Mouse (Mus musculus): ENCODE measurements at regions not wholly inside any gene's neighbourhood (a gene's known extent, or its start where the extent isn't known, plus 50 kb on each side); places are given as distances from the start of the nearest gene placed in this dataset.

- no peaks in the 10 kb centered on the region for H3K9me3 ChIP-seq (replicated peaks; ENCODE audit: control insufficient read depth, low read length)
- H3K27me3 ChIP-seq (ENCODE audit: control insufficient read depth, insufficient read depth, low read length), result no peaks in the 10 kb centered on the region
- no peaks in the 10 kb centered on the region for H3K36me3 ChIP-seq (ENCODE audit: control insufficient read depth, insufficient read depth, low read length)
- no peak overlapping the region for H3K4me2 ChIP-seq (ENCODE audit: low read depth, low read length)
- no peak overlapping the region for H3K4me3 ChIP-seq (replicated peaks; ENCODE audit: low read length)
- ATAC-seq (ENCODE audit: insufficient read depth, low FRiP score), result no peak
- no peak overlapping the region for H3K27ac ChIP-seq (ENCODE audit: low read length)
- H3K9ac ChIP-seq (ENCODE audit: low read length), result no peak overlapping the region
- WGBS, result 32% methylated on average over 6 of the region's 6 CpGs
- H3K4me1 ChIP-seq (ENCODE audit: control insufficient read depth, insufficient read depth, low read length), result peaks cover 27% of the 10 kb centered on the region
These were observed 183.5 kb upstream of the Lrig3 start for GRCm38 (mm10) chr10:125782486-125782885.

- Histone ChIP-seq H3K4me2 (ENCODE audit: low read depth, low read length) (no peak overlapping the region), H3K9me3 (replicated peaks; ENCODE audit: control insufficient read depth, low read length) (peaks cover 2% of the 10 kb centered on the region; the same call in 1 of the 2 replicates), H3K9ac (ENCODE audit: low read length) (no peak overlapping the region), H3K4me1 (ENCODE audit: control insufficient read depth, insufficient read depth, low read length) (peaks cover 32% of the 10 kb centered on the region), H3K27me3 (ENCODE audit: control insufficient read depth, insufficient read depth, low read length) (no peaks in the 10 kb centered on the region), H3K36me3 (ENCODE audit: control insufficient read depth, insufficient read depth, low read length) (no peaks in the 10 kb centered on the region), H3K27ac (ENCODE audit: low read length) (peak overlapping the region; percentile 90; the same call in 1 of the 2 replicates), H3K4me3 (replicated peaks; ENCODE audit: low read length) (no peak overlapping the region)
- 8% methylated on average over 2 of the region's 2 CpGs for WGBS
- ATAC-seq (ENCODE audit: insufficient read depth, low FRiP score), result peak; percentile 67; the same call in 1 of the 2 replicates
These were observed 181.1 kb upstream of the Lrig3 start for GRCm38 (mm10) chr10:125784896-125785295.

- Histone ChIP-seq H3K4me2 (ENCODE audit: low read depth, low read length) (peak overlapping the region; percentile 64), H3K36me3 (ENCODE audit: control insufficient read depth, insufficient read depth, low read length) (no peaks in the 10 kb centered on the region), H3K9me3 (replicated peaks; ENCODE audit: control insufficient read depth, low read length) (peaks cover 2% of the 10 kb centered on the region; the same call in 1 of the 2 replicates), H3K27me3 (ENCODE audit: control insufficient read depth, insufficient read depth, low read length) (no peaks in the 10 kb centered on the region), H3K27ac (ENCODE audit: low read length) (peak overlapping the region; percentile 90), H3K9ac (ENCODE audit: low read length) (peak overlapping the region; percentile 58), H3K4me3 (replicated peaks; ENCODE audit: low read length) (peak overlapping the region; percentile 38; the same call in 1 of the 2 replicates), H3K4me1 (ENCODE audit: control insufficient read depth, insufficient read depth, low read length) (peaks cover 32% of the 10 kb centered on the region)
- ATAC-seq (ENCODE audit: insufficient read depth, low FRiP score), result peak; percentile 42
- 16% methylated on average over 16 of the region's 16 CpGs for WGBS
These were observed 180.3 kb upstream of the Lrig3 start for GRCm38 (mm10) chr10:125785448-125786196.

- H3K9me3 ChIP-seq (replicated peaks; ENCODE audit: control insufficient read depth, low read length), result peaks cover 2% of the 10 kb centered on the region; the same call in 1 of the 2 replicates
- no peaks in the 10 kb centered on the region for H3K36me3 ChIP-seq (ENCODE audit: control insufficient read depth, insufficient read depth, low read length)
- H3K27ac ChIP-seq (ENCODE audit: low read length), result peak overlapping the region; percentile 90
- H3K4me2 ChIP-seq (ENCODE audit: low read depth, low read length), result peak overlapping the region; percentile 64
- H3K4me1 ChIP-seq (ENCODE audit: control insufficient read depth, insufficient read depth, low read length), result peaks cover 32% of the 10 kb centered on the region
- ATAC-seq (ENCODE audit: insufficient read depth, low FRiP score), result peak; percentile 35; the same call in 1 of the 2 replicates
- WGBS, result 9% methylated on average over 10 of the region's 10 CpGs
- peak overlapping the region; percentile 69 for H3K9ac ChIP-seq (ENCODE audit: low read length)
- no peaks in the 10 kb centered on the region for H3K27me3 ChIP-seq (ENCODE audit: control insufficient read depth, insufficient read depth, low read length)
- H3K4me3 ChIP-seq (replicated peaks; ENCODE audit: low read length), result peak overlapping the region; percentile 38
These were observed 179.6 kb upstream of the Lrig3 start for GRCm38 (mm10) chr10:125786197-125786879.

- peak overlapping the region; percentile 64 for H3K4me2 ChIP-seq (ENCODE audit: low read depth, low read length)
- peak overlapping the region; percentile 69 for H3K9ac ChIP-seq (ENCODE audit: low read length)
- no peaks in the 10 kb centered on the region for H3K36me3 ChIP-seq (ENCODE audit: control insufficient read depth, insufficient read depth, low read length)
- H3K27ac ChIP-seq (ENCODE audit: low read length), result peak overlapping the region; percentile 90
- peaks cover 2% of the 10 kb centered on the region; the same call in 1 of the 2 replicates for H3K9me3 ChIP-seq (replicated peaks; ENCODE audit: control insufficient read depth, low read length)
- H3K4me3 ChIP-seq (replicated peaks; ENCODE audit: low read length), result peak overlapping the region; percentile 38
- ATAC-seq (ENCODE audit: insufficient read depth, low FRiP score), result peak; percentile 76
- peaks cover 32% of the 10 kb centered on the region for H3K4me1 ChIP-seq (ENCODE audit: control insufficient read depth, insufficient read depth, low read length)
- 3% methylated on average over 17 of the region's 17 CpGs for WGBS
- no peaks in the 10 kb centered on the region for H3K27me3 ChIP-seq (ENCODE audit: control insufficient read depth, insufficient read depth, low read length)
These were observed 179.1 kb upstream of the Lrig3 start for GRCm38 (mm10) chr10:125786880-125787337.

GRCm38 (mm10) chr10:125787441-125788060 lies 178.4 kb upstream of the Lrig3 start:
- no peak for ATAC-seq (ENCODE audit: insufficient read depth, low FRiP score)
- Histone ChIP-seq H3K9ac (ENCODE audit: low read length) (peak overlapping the region; percentile 69), H3K27ac (ENCODE audit: low read length) (peak overlapping the region; percentile 90), H3K9me3 (replicated peaks; ENCODE audit: control insufficient read depth, low read length) (peaks cover 2% of the 10 kb centered on the region; the same call in 1 of the 2 replicates), H3K27me3 (ENCODE audit: control insufficient read depth, insufficient read depth, low read length) (no peaks in the 10 kb centered on the region), H3K36me3 (ENCODE audit: control insufficient read depth, insufficient read depth, low read length) (no peaks in the 10 kb centered on the region), H3K4me3 (replicated peaks; ENCODE audit: low read length) (peak overlapping the region; percentile 38), H3K4me1 (ENCODE audit: control insufficient read depth, insufficient read depth, low read length) (peaks cover 31% of the 10 kb centered on the region), H3K4me2 (ENCODE audit: low read depth, low read length) (peak overlapping the region; percentile 64)
- 18% methylated on average over 19 of the region's 19 CpGs for WGBS

GRCm38 (mm10) chr10:125788262-125788661 lies 177.7 kb upstream of the Lrig3 start:
- H3K9ac ChIP-seq (ENCODE audit: low read length), result no peak overlapping the region
- peaks cover 2% of the 10 kb centered on the region; the same call in 1 of the 2 replicates for H3K9me3 ChIP-seq (replicated peaks; ENCODE audit: control insufficient read depth, low read length)
- no peak for ATAC-seq (ENCODE audit: insufficient read depth, low FRiP score)
- WGBS, result 95% methylated on average over 2 of the region's 2 CpGs
- no peaks in the 10 kb centered on the region for H3K27me3 ChIP-seq (ENCODE audit: control insufficient read depth, insufficient read depth, low read length)
- H3K4me1 ChIP-seq (ENCODE audit: control insufficient read depth, insufficient read depth, low read length), result peaks cover 28% of the 10 kb centered on the region
- no peaks in the 10 kb centered on the region for H3K36me3 ChIP-seq (ENCODE audit: control insufficient read depth, insufficient read depth, low read length)
- H3K27ac ChIP-seq (ENCODE audit: low read length), result no peak overlapping the region
- no peak overlapping the region for H3K4me3 ChIP-seq (replicated peaks; ENCODE audit: low read length)
- no peak overlapping the region for H3K4me2 ChIP-seq (ENCODE audit: low read depth, low read length)

GRCm38 (mm10) chr10:125790924-125791323 lies 175.0 kb upstream of the Lrig3 start:
- H3K27ac ChIP-seq (ENCODE audit: low read length), result no peak overlapping the region
- H3K27me3 ChIP-seq (ENCODE audit: control insufficient read depth, insufficient read depth, low read length), result no peaks in the 10 kb centered on the region
- H3K9me3 ChIP-seq (replicated peaks; ENCODE audit: control insufficient read depth, low read length), result peaks cover 2% of the 10 kb centered on the region; the same call in 1 of the 2 replicates
- H3K4me1 ChIP-seq (ENCODE audit: control insufficient read depth, insufficient read depth, low read length), result peaks cover 19% of the 10 kb centered on the region
- H3K4me2 ChIP-seq (ENCODE audit: low read depth, low read length), result no peak overlapping the region
- WGBS, result 69% methylated on average over 2 of the region's 2 CpGs
- ATAC-seq (ENCODE audit: insufficient read depth, low FRiP score), result no peak
- no peaks in the 10 kb centered on the region for H3K36me3 ChIP-seq (ENCODE audit: control insufficient read depth, insufficient read depth, low read length)
- H3K4me3 ChIP-seq (replicated peaks; ENCODE audit: low read length), result no peak overlapping the region
- no peak overlapping the region for H3K9ac ChIP-seq (ENCODE audit: low read length)

Data from stomach, embryonic 16.5 days (tissue).